Mouse (Mus musculus): ENCODE measurements around the gene Prkd1.

DNA sequence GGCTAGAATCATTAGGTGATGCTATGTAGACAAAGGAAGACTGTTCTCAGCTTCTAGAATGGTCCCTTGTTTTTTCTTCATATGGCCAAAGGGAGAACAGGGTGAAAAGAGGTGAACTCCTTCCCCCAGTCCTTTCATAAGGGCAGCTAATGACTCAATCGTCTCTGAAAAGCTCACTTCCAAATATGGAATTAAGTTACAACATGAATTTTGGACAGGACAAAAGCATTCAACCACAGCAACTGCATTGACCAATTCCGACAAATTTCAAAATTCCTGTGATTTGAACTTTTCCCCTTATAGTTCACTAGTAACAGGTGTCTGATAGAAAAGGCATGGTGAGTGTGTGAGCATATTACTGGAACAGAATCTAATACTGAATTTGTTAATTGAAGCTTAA, 124.8 kb downstream of the Prkd1 start:
- TF ChIP-seq CTCF (IDR thresholded peaks at IDR 0.05; ENCODE audit: insufficient read depth, low read depth, low read length), result no peak
- no peak for TF ChIP-seq POLR2A (IDR thresholded peaks at IDR 0.05; ENCODE audit: insufficient read depth, low read depth, low read length)

All from olfactory bulb, adult 2 months (tissue).